Mouse (Mus musculus) olfactory bulb, adult 2 months (tissue): ENCODE data around the gene Dcaf8. TPM values are rescaled to one million over a fixed set of nuclear protein-coding genes. Genes with fewer than 3 reads are reported as not detected.
A peak's percentile ranks its signal among the peaks of the same experiment; 100 is the strongest.

Experiments
- H3K27ac ChIP-seq: fragments of 200-500 bp; 2 replicates; pipeline ENCODE4 v1.5.1; 2012; ENCODE audit warnings: low read depth, low read length; ENCODE audit not compliant: insufficient read depth
- H3K4me1 ChIP-seq: fragments of 200-500 bp; 2 replicates; pipeline ENCODE4 v1.6.1; 2012; ENCODE audit warnings: low read length; ENCODE audit not compliant: control insufficient read depth, insufficient read depth
- H3K4me3 ChIP-seq: fragments of 200-500 bp; 2 replicates; pipeline ENCODE4 v1.5.1; 2012; ENCODE audit warnings: mild to moderate bottlenecking, low read depth, low read length, moderate library complexity; ENCODE audit not compliant: insufficient read depth
- CTCF ChIP-seq: fragments of 200-500 bp; IDR thresholded peaks from 2 replicates; pipeline ENCODE4 v1.5.1; 2012; ENCODE audit warnings: low read depth, mild to moderate bottlenecking, low read length, moderate library complexity; ENCODE audit not compliant: insufficient read depth
- POLR2A ChIP-seq: fragments of 200-500 bp; IDR thresholded peaks from 2 replicates; pipeline ENCODE4 v1.6.1; 2012; ENCODE audit warnings: mild to moderate bottlenecking, low read depth, low read length, moderate library complexity; ENCODE audit not compliant: insufficient read depth
- WGBS: fragments of 180-500 bp; shearing (Covaris S2); methylation state at CpG from one replicate; pipeline ENCODE4 v1.1.7; 2018; 5-methylcytosine and 5-hydroxymethylcytosine counted together
- polyA plus RNA-seq: library from polyadenylated mRNA; stranded (reverse); fragments of >200 nt; gene quantifications from 2 replicates; pipeline ENCODE4 v1.2.4, GENCODE M21; 2012; ENCODE audit warnings: low replicate concordance; ENCODE audit not compliant: missing spikeins, insufficient read depth, insufficient read length

Gene Dcaf8
- polyA plus RNA-seq, 1 experiment, result 96.2 TPM

- H3K4me3 ChIP-seq, result peak overlapping the region; percentile 95
- WGBS, result 19% methylated on average over 15 of the region's 15 CpGs
- peaks cover 54% of the 10 kb centered on the region for H3K4me1 ChIP-seq
- peak overlapping the region; percentile 95 for H3K27ac ChIP-seq
- TF ChIP-seq CTCF (no peak), POLR2A (no peak)
Observed at GRCm38 (mm10) chr1:172204814-172205740, 57.2 kb downstream of the Dcaf8 start.

GRCm38 (mm10) chr1:172205741-172206087 lies 57.8 kb downstream of the Dcaf8 start:
- Histone ChIP-seq H3K4me1 (peaks cover 48% of the 10 kb centered on the region), H3K4me3 (peak overlapping the region; percentile 95), H3K27ac (peak overlapping the region; percentile 95)
- whole genome bisulfite sequencing, result 4% methylated on average over 3 of the region's 3 CpGs
- TF ChIP-seq POLR2A (no peak), CTCF (no peak)

GRCm38 (mm10) chr1:172206141-172206917 lies 58.4 kb downstream of the Dcaf8 start, which contains the start of gene Pea15a:
TSS of gene Pea15a (minus strand) at chr1:172206804.
- TF ChIP-seq CTCF (no peak), POLR2A (peak; percentile 86)
- H3K27ac ChIP-seq, result peak within 1 kb of the TSS; percentile 98
- WGBS, result 1% methylated on average over 39 of the region's 40 CpGs
- H3K4me1 ChIP-seq, result peaks cover 42% of the 10 kb centered on the region
- peak within 1 kb of the TSS; percentile 95 for H3K4me3 ChIP-seq

GRCm38 (mm10) chr1:172207111-172207584 lies 59.3 kb downstream of the Dcaf8 start:
- 10% methylated on average over 7 of the region's 7 CpGs for WGBS
- TF ChIP-seq CTCF (no peak), POLR2A (no peak)
- H3K4me1 ChIP-seq, result peaks cover 36% of the 10 kb centered on the region
- H3K4me3 ChIP-seq, result peak overlapping the region; percentile 37; the same call in 1 of the 2 replicates
- H3K27ac ChIP-seq, result peak overlapping the region; percentile 90

GRCm38 (mm10) chr1:172212776-172213175 lies 64.9 kb downstream of the Dcaf8 start:
- TF ChIP-seq CTCF (no peak), POLR2A (no peak)
- peaks cover 15% of the 10 kb centered on the region for H3K4me1 ChIP-seq
- WGBS, result 68% methylated on average over 5 of the region's 5 CpGs
- H3K4me3 ChIP-seq, result no peak overlapping the region
- no peak overlapping the region for H3K27ac ChIP-seq

- no peak overlapping the region for H3K27ac ChIP-seq
- WGBS, result 51% methylated on average over 4 of the region's 4 CpGs
Observed at GRCm38 (mm10) chr1:172213771-172214170, 65.9 kb downstream of the Dcaf8 start.

GRCm38 (mm10) chr1:172214748-172215147 lies 66.9 kb downstream of the Dcaf8 start:
- Histone ChIP-seq H3K27ac (no peak overlapping the region), H3K4me1 (peaks cover 15% of the 10 kb centered on the region), H3K4me3 (no peak overlapping the region)
- 45% methylated on average over 3 of the region's 3 CpGs for WGBS
- TF ChIP-seq POLR2A (no peak), CTCF (no peak)

More at GRCm38 (mm10) chr1:172213771-172214170, 65.9 kb downstream of the Dcaf8 start:
- no peak overlapping the region for H3K4me3 ChIP-seq
- peaks cover 15% of the 10 kb centered on the region for H3K4me1 ChIP-seq
- no peak for TF ChIP-seq CTCF

GRCm38 (mm10) chr1:172217148-172217547 lies 69.3 kb downstream of the Dcaf8 start:
- H3K4me1 ChIP-seq, result peaks cover 19% of the 10 kb centered on the region
- H3K4me3 ChIP-seq, result peak overlapping the region; percentile 20; the same call in 1 of the 2 replicates
- no peak overlapping the region for H3K27ac ChIP-seq
- WGBS, result under 1% methylated on average over 5 of the region's 5 CpGs
- TF ChIP-seq POLR2A (no peak), CTCF (peak; percentile 91)
